Mouse (Mus musculus) lung, postnatal 36 days (tissue): ENCODE results near the gene Cdc16.

Experiments used
- DNase-seq: peaks from one replicate; pipeline ENCODE4 v3.0.0; 2022; ENCODE audit warnings: mixed read lengths

The Cdc16 gene

DNA sequence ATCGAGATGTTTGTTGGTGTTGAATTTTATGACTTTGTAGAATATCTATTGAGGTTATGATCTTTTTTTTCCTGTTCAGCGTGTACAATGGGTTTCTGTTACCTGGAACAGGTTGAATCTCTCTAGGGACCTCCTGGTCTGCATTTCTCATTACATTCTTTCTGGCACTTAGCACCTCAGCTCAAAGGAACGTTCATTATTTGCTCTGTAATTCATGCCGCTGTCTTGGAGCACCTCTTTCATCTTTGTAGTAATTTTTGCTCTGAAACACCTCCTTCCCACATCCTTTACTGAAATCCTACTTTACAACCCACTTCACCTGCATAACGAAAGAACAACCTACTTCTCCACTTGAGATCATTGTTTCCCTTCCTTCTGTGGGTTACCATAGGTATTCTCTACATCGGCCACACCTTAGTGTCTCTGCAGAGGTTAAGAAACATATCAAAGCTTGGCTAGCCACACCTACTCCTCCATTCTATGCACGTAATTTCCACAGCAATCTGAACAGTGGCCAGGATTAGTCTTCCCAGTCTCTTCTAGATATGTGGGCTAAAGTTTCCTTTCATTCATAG lies 71.2 kb downstream of the Cdc16 start:
- DNase-seq: no peak
